Mouse (Mus musculus) liver, adult 2 months (tissue): Measurements from ENCODE around the gene Gm3164. TPM values are rescaled to one million over a fixed set of nuclear protein-coding genes. Genes with fewer than 3 reads are reported as not detected.
"Not testable (repeated sequence)": the region's sequence is repeated elsewhere in the genome, so short reads cannot be mapped to it uniquely, and the experiment has no call there.

Experiments used
- DNase-seq: peaks from one replicate; pipeline ENCODE4 v3.0.0-alpha.2; 2011; ENCODE audit warnings: low read depth, low spot score; ENCODE audit errors: extremely low read depth
- H3K27ac ChIP-seq: fragments of 200-500 bp; replicated peaks from 2 replicates; pipeline ENCODE4 v1.5.1; 2012; ENCODE audit warnings: low read depth, mild to moderate bottlenecking, control low read depth, inconsistent platforms, low read length; ENCODE audit not compliant: insufficient read depth
- H3K27me3 ChIP-seq: fragments of 200-500 bp; 2 replicates; pipeline ENCODE4 v1.6.1; 2012; ENCODE audit warnings: mild to moderate bottlenecking, moderate library complexity, low read length, inconsistent platforms; ENCODE audit not compliant: control insufficient read depth, insufficient read depth
- H3K36me3 ChIP-seq: fragments of 200-500 bp; 2 replicates; pipeline ENCODE4 v1.6.1; 2012; ENCODE audit warnings: low read length, inconsistent platforms; ENCODE audit not compliant: control insufficient read depth, insufficient read depth
- H3K4me1 ChIP-seq: fragments of 200-500 bp; 2 replicates; pipeline ENCODE4 v1.6.1; 2011; ENCODE audit warnings: low read length; ENCODE audit not compliant: control insufficient read depth, insufficient read depth
- H3K4me3 ChIP-seq: fragments of 200-500 bp; 2 replicates; pipeline ENCODE4 v1.5.1; 2011; ENCODE audit warnings: low read depth, mild to moderate bottlenecking, control low read depth, low read length, moderate library complexity; ENCODE audit not compliant: insufficient read depth
- H3K79me2 ChIP-seq: fragments of 200-500 bp; 2 replicates; pipeline ENCODE4 v1.6.1; 2012; ENCODE audit warnings: inconsistent platforms, mild to moderate bottlenecking, low read length, moderate library complexity; ENCODE audit not compliant: control insufficient read depth, insufficient read depth
- H3K9ac ChIP-seq: fragments of 200-500 bp; 2 replicates; pipeline ENCODE4 v1.6.1; 2012; ENCODE audit warnings: low read depth, mild to moderate bottlenecking, control low read depth, inconsistent platforms, low read length
- WGBS: fragments of 180-500 bp; shearing (Covaris S2); methylation state at CpG from one replicate; pipeline ENCODE4 v1.1.7; 2018; 5-methylcytosine and 5-hydroxymethylcytosine counted together
- polyA plus RNA-seq: library from polyadenylated mRNA; depleted of rRNA; stranded (reverse); fragments of >200 nt; gene quantifications from 2 replicates; pipeline ENCODE4 v1.2.3, GENCODE M21; 2012; rRNA removed
- total RNA-seq: library from RNA; depleted of rRNA; stranded (reverse); fragments of >200 nt; gene quantifications from 2 replicates; pipeline ENCODE4 v1.2.3, GENCODE M21; 2014; rRNA removed

Gene Gm3164
- total and polyA plus RNA-seq, 2 experiments, result not detected

DNA sequence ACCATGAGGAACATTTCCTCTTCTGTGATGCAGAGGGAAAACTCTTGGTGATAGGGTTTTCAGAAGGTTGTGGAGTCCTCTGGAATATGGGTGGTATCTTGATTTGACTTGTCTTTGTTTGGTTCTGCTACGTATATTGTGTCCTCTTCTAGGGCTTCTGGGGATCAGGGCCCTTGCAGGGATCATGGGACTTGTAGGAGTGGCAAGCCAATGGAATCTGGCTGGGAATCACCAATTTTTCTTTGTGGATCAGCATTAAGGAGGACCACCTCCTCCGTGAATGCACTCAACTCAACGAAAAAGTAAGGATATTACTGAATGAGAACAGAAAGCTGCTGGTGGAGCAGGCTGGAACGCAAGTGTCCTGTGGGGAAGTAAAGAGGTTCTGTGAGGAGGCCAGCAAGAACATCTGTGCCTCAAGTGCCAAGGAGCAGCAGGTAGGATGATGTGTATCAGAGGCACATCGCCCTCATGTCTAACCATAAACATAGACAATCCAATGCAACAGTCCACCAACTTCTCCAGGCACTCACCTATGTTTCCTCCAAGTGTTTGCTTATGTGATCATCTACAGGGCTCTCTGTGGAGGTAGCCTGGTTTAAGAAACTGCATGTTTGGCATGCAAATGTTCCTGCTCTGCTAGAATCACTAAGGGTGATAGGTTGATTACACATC lies 15.0 kb upstream of the Gm3164 start:
- not testable (repeated sequence) for H3K27ac ChIP-seq, H3K79me2 ChIP-seq, DNase-seq, H3K36me3 ChIP-seq, H3K4me1 ChIP-seq, H3K4me3 ChIP-seq, H3K27me3 ChIP-seq, H3K9ac ChIP-seq
- 78% methylated on average over 5 of the region's 5 CpGs for WGBS

DNA sequence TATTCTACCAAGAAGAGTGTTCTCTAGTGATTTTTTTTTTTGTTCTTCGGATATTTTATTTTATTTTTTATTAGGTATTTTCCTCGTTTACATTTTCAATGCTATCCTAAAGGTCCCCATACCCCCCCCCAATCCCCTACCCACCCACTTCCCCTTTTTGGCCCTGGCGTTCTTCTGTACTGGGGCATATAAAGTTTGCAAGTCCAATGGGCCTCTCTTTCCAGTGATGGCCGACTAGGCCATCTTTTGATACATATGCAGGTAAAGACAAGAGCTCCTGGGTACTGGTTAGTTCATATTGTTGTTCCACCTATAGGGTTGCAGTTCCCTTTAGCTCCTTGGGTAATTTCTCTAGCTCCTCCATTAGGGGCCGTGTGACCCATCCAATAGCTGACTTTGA lies 14.0 kb upstream of the Gm3164 start:
- DNase-seq, H3K27me3 ChIP-seq, H3K9ac ChIP-seq, H3K4me1 ChIP-seq, H3K27ac ChIP-seq, H3K36me3 ChIP-seq, H3K79me2 ChIP-seq, H3K4me3 ChIP-seq: not testable (repeated sequence)
- 57% methylated on average over 5 of the region's 5 CpGs for WGBS

DNA sequence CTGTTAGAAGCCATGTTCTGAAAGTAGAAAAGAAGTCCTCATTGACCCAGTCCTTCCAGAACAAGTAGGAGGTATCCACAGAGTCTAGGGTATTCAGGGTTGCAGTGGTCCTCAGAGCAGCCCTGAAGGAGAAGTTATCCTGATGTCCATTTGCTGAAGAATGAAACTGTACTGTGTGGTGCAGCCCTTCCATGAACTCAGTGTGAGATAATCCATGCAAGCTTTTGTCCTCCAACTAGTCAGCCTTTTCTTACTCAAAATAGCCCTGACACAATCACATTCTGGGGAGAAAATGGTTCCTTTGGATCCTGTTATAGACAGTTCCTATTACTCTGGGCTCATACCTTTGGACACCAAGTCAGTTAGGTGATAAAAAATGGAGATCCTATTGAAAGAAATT lies 11.4 kb upstream of the Gm3164 start:
- H3K4me3 ChIP-seq, DNase-seq, H3K9ac ChIP-seq, H3K4me1 ChIP-seq, H3K79me2 ChIP-seq, H3K27ac ChIP-seq, H3K36me3 ChIP-seq, H3K27me3 ChIP-seq: not testable (repeated sequence)

DNA sequence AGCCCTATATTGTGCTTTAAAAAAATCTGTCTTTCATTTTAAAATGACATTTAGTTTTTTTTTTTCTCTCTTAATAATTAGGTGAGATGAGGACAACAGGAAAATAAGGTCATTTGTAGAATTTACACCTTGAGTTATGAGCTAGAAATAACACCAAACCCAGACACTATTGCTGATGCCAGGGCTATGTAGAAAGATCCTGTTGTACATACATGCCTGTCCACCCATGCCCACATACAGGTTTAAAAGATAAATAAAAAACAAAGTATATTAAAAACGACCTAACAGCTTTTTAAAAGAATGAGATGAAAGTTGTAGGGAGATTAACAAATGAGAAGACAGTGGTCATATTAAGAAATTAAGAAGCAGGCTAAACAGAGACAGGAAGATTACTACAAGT lies 5.3 kb upstream of the Gm3164 start:
- WGBS, result 21% methylated on average over 1 of the region's 1 CpGs

DNA sequence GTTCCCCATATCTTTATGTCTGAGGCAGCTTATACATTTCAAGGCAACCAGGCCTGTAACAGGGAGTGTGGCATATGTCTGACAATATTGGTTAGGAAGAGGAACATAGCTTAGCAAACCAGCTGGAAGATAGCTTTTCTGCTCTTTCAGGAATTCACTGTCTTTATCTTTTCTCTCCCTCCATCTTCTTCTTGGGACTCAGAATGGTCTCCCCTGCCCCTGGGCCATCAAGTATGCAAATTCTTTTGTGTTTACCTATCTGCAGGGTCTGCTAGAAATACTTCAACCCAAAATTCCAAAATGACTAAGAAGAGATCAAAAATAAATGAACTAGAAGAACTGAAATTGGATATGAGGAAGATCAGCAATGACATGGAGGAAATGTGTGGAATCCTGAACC lies 15.4 kb downstream of the Gm3164 start, which contains the start of gene Gm3173:
Gene Gm3173, plus strand, starts transcription at position 301 of the 400 bp plus-strand sequence.
- not testable (repeated sequence) for H3K9ac ChIP-seq, H3K79me2 ChIP-seq, DNase-seq, H3K4me1 ChIP-seq, H3K27ac ChIP-seq, H3K4me3 ChIP-seq, H3K36me3 ChIP-seq, H3K27me3 ChIP-seq

More for the DNA sequence above, 5.3 kb upstream of the Gm3164 start:
- H3K4me1 ChIP-seq, DNase-seq, H3K9ac ChIP-seq, H3K4me3 ChIP-seq, H3K79me2 ChIP-seq, H3K36me3 ChIP-seq, H3K27ac ChIP-seq, H3K27me3 ChIP-seq: not testable (repeated sequence)

DNA sequence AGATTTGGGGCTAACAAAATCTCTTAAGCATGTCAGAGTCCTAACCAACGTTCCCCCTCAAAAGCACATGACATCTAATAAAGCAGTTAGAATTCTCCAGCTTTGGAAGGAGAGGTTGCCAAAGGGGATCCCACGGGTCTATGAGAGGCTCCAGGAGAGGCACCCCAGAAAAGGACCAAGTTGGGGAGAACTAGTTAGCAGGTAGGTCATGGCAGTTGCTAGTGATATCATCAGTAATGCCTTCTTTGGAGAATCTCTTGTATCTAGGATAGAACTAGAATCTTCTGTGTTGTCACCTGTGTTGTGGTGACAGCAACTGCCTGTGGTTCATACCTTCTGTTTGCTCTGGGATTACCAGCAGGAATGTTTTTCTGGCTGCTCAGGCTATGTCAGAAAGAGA lies 66.2 kb downstream of the Gm3164 start, which contains the start of gene Gm3182:
Gene Gm3182, plus strand, starts transcription at position 301 of the 400 bp plus-strand sequence.
- not testable (repeated sequence) for H3K9ac ChIP-seq, H3K27me3 ChIP-seq, H3K36me3 ChIP-seq, H3K79me2 ChIP-seq, DNase-seq, H3K27ac ChIP-seq, H3K4me3 ChIP-seq, H3K4me1 ChIP-seq
- 67% methylated on average over 1 of the region's 2 CpGs for WGBS

Other genes starting within 250 kb of the Gm3164 start
- not detected in 2 replicates for gene Gm2974, start 232.9 kb upstream of the Gm3164 start, total RNA-seq
- gene Gm2974, start 232.9 kb upstream of the Gm3164 start, polyA plus RNA-seq, result not detected in 2 replicates
- not detected in 2 replicates for gene Gm3138, start 165.8 kb upstream of the Gm3164 start, total RNA-seq
- not detected in 2 replicates for gene Gm3138, start 165.8 kb upstream of the Gm3164 start, polyA plus RNA-seq
- not detected in 2 replicates for gene Gm3149, start 98.2 kb upstream of the Gm3164 start, total RNA-seq
- not detected in 2 replicates for gene Gm3149, start 98.2 kb upstream of the Gm3164 start, polyA plus RNA-seq
- gene 2610042L04Rik, start 80.7 kb upstream of the Gm3164 start, total RNA-seq, result not detected in 2 replicates
- not detected in 2 replicates for gene 2610042L04Rik, start 80.7 kb upstream of the Gm3164 start, polyA plus RNA-seq
- gene Gm3159, start 17.9 kb upstream of the Gm3164 start, total RNA-seq, result not detected in 2 replicates
- gene Gm3159, start 17.9 kb upstream of the Gm3164 start, polyA plus RNA-seq, result not detected in 2 replicates
- gene Gm3173, start 15.5 kb downstream of the Gm3164 start, total RNA-seq, result not detected in 2 replicates
- gene Gm3173, start 15.5 kb downstream of the Gm3164 start, polyA plus RNA-seq, result not detected in 2 replicates
- not detected in 2 replicates for gene Gm3182, start 66.3 kb downstream of the Gm3164 start, total RNA-seq
- gene Gm3182, start 66.3 kb downstream of the Gm3164 start, polyA plus RNA-seq, result not detected in 2 replicates
- gene Gm3047, start 140.0 kb downstream of the Gm3164 start, total RNA-seq, result not detected in 2 replicates
- not detected in 2 replicates for gene Gm3047, start 140.0 kb downstream of the Gm3164 start, polyA plus RNA-seq
- gene Gm8159, start 216.9 kb downstream of the Gm3164 start, total RNA-seq, result not detected in 2 replicates
- not detected in 2 replicates for gene Gm8159, start 216.9 kb downstream of the Gm3164 start, polyA plus RNA-seq
- gene Gm3239, start 248.7 kb downstream of the Gm3164 start, total RNA-seq, result not detected in 2 replicates
- not detected in 2 replicates for gene Gm3239, start 248.7 kb downstream of the Gm3164 start, polyA plus RNA-seq